Mouse (Mus musculus) heart, embryonic 15.5 days (tissue): ENCODE measurements around the gene Kdm5d. TPM values are rescaled to one million over a fixed set of nuclear protein-coding genes. Genes with fewer than 3 reads are reported as not detected.

Experiments used
- ATAC-seq: fragments of 200-750 bp; cut with Nextera tagmentation; replicated peaks from 2 replicates; pipeline ENCODE4 v1.8.0; 2017; ENCODE audit warnings: low read depth, moderate TSS enrichment; ENCODE audit not compliant: insufficient number of reproducible peaks, insufficient read depth, low FRiP score
- H3K27ac ChIP-seq: fragments of 300-500 bp; sonication (generic); 2 replicates; pipeline ENCODE4 v1.5.1; 2015; ENCODE audit warnings: mild to moderate bottlenecking, inconsistent platforms
- H3K27me3 ChIP-seq: fragments of 300-500 bp; sonication (generic); 2 replicates; pipeline ENCODE4 v1.6.1; 2015; ENCODE audit warnings: inconsistent platforms
- H3K36me3 ChIP-seq: fragments of 300-500 bp; sonication (generic); 2 replicates; pipeline ENCODE4 v1.6.1; 2015; ENCODE audit warnings: mild to moderate bottlenecking, inconsistent platforms
- H3K4me1 ChIP-seq: fragments of 300-500 bp; sonication (generic); replicated peaks from 2 replicates; pipeline ENCODE4 v1.6.1; 2015; ENCODE audit warnings: inconsistent platforms
- H3K4me2 ChIP-seq: fragments of 300-500 bp; sonication (generic); 2 replicates; pipeline ENCODE4 v1.6.1; 2015; ENCODE audit warnings: inconsistent platforms, mild to moderate bottlenecking, moderate library complexity
- H3K4me3 ChIP-seq: fragments of 300-500 bp; sonication (generic); 2 replicates; pipeline ENCODE4 v1.5.1; 2015; ENCODE audit warnings: mild to moderate bottlenecking, inconsistent platforms
- H3K9ac ChIP-seq: fragments of 300-500 bp; sonication (generic); 2 replicates; pipeline ENCODE4 v1.6.1; 2015; ENCODE audit warnings: mild to moderate bottlenecking, inconsistent platforms
- H3K9me3 ChIP-seq: fragments of 300-500 bp; sonication (generic); replicated peaks from 2 replicates; pipeline ENCODE4 v1.6.1; 2016; ENCODE audit warnings: inconsistent platforms
- WGBS: fragments of 180-500 bp; shearing (Covaris S2); methylation state at CpG from one replicate; pipeline ENCODE4 v1.1.7; 2015; ENCODE audit warnings: mixed read lengths; 5-methylcytosine and 5-hydroxymethylcytosine counted together
- microRNA-seq: library from miRNA; unstranded; fragments of <30 nt; microRNA quantifications from one replicate; pipeline ENCODE4, GENCODE M21; 2016
- polyA plus RNA-seq: library from polyadenylated mRNA; unstranded; fragments of >200 nt; fragmentation: Nextera tagmentation; extraction: Ambion mirVana; gene quantifications from 2 replicates; pipeline ENCODE4 v1.2.1, GENCODE M21; 2015

Gene Kdm5d
- 5.0 and 5.2 TPM in 2 replicates for polyA plus RNA-seq

DNA sequence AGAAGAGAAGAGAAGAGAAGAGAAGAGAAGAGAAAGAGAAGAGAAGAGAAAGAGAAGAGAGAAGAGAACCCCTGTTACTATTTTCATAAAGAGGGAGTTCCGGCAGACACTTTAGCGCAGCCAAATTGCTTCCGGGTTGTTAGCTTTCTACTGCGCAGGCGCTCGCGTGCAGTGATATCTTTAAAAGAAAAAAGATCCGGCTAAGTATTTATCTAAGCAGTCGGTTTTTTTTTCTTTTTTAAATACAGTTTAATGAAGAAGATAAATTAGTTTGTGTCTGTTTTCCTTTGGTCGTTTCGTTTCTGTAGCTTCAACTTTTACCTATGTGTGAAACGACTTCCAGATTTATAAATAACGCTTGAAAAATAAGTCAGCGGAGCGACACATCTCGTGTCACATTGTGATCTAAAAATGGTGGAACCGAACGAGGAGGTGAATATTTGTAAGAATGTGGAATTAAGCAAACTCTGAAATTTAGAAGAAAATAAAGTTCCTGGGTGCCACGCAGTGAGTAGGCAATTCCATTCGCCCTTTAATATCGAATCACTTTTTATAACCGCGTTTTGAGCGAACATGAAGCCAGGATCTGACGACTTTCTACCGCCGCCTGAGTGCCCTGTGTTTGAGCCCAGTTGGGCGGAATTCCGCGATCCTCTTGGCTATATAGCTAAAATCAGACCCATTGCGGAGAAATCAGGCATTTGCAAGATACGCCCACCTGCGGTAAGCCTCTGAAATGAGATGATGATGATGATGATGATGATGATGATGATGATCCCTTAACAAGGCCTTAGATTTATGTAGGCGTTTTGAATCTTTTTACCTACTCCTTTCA lies at the start of gene Kdm5d:
Kdm5d (plus strand) TSS at position 396 of the 835 bp plus-strand sequence.
- H3K27ac ChIP-seq, result no peak within 1 kb of the TSS

DNA sequence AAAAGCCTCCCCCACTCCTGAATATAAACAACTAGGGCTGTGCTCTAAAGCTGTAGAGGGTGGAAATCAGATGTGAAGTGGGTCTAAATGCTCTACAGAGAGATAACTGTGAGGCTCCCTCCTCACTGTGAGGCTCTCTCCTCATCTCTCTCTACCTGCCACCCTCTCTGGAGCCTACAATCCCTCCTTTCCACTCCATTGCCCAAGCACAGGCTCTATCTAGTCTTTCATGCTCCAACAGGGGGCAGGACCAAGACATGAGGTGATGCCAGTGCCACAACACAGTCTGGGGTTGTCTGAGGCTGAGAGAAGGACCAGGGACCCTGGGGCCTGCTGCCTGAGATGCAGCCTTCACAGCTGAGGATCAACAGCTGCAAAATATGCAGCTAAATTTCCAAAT lies 25.2 kb upstream of the Kdm5d start:
- ATAC-seq, result no peak
- Histone ChIP-seq H3K4me3 (no peak overlapping the region), H3K36me3 (no peaks in the 10 kb centered on the region), H3K27ac (no peak overlapping the region), H3K9me3 (no peaks in the 10 kb centered on the region), H3K4me2 (no peak overlapping the region), H3K9ac (no peak overlapping the region), H3K4me1 (no peaks in the 10 kb centered on the region), H3K27me3 (no peaks in the 10 kb centered on the region)

More for the DNA sequence above, at the start of gene Kdm5d:
- Histone ChIP-seq H3K4me2 (no peak within 1 kb of the TSS; the same call in 1 of the 2 replicates), H3K4me3 (peak within 1 kb of the TSS; percentile 51), H3K27me3 (no peaks in the 10 kb centered on the region), H3K4me1 (no peaks in the 10 kb centered on the region), H3K9me3 (no peaks in the 10 kb centered on the region), H3K9ac (0 out of 2 replicates have a peak within 1 kb of the TSS, but pooled peaks have one; percentile 36), H3K36me3 (no peaks in the 10 kb centered on the region)
- no peak for ATAC-seq
- under 1% methylated on average over 31 of the region's 34 CpGs for WGBS

DNA sequence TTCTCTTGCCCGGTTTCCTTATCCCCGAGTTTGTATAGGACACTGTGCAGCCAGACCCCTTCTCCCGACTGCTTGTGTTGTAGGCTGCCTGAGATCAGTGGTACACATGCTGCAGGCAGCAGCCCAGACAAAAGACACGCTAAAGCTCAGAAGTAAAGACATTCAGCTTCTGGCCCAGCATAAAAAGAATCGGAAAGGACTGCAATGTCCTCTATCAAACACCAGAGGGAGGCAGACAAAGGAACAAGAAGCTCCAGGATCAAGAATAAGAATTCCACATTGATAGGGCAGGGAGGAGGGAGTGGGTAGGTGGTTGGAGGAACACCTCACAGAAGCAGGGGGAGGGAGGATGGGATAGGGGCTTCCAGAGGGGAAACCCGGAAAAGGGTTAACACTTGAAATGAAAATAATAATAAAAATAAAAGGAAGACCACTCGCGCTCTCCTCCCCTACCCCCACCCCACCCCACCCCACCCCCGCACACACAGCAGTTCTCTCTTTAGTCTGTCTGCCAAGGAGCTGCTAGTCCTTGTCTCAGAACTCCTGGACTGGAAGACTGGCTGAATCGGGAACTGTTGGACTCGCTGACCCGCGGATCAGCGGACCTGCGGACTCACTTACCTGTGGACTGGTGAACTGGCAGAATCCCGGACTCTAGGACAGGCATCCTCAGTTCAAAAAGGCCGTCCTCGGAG lies 24.6 kb upstream of the Kdm5d start:
- no peak overlapping the region for H3K27ac ChIP-seq
- no peaks in the 10 kb centered on the region for H3K27me3 ChIP-seq
- H3K4me3 ChIP-seq, result no peak overlapping the region
- H3K4me1 ChIP-seq, result no peaks in the 10 kb centered on the region
- no peaks in the 10 kb centered on the region for H3K9me3 ChIP-seq
- H3K36me3 ChIP-seq, result no peaks in the 10 kb centered on the region
- no peak overlapping the region for H3K4me2 ChIP-seq
- 40% methylated on average over 12 of the region's 18 CpGs for WGBS
- no peak for ATAC-seq
- H3K9ac ChIP-seq, result no peak overlapping the region

Small RNA genes lying within 50 kb of the gene (microRNA-seq; reads per million reads assigned to microRNA genes)
- gene Gm47281, result not detected

Other genes with a start within 250 kb of the Kdm5d start
- gene Zfy1, start 100.4 kb upstream of the Kdm5d start, polyA plus RNA-seq, result not detected in 2 replicates
- gene Uba1y, start 79.1 kb upstream of the Kdm5d start, polyA plus RNA-seq, result not detected in 2 replicates
- gene Eif2s3y, start 112.8 kb downstream of the Kdm5d start, polyA plus RNA-seq, result 26.4 and 35.0 TPM in 2 replicates